Mouse (Mus musculus): ENCODE data around the gene Shroom4. TPM values are rescaled to one million over a fixed set of nuclear protein-coding genes. Genes with fewer than 3 reads are reported as not detected.
A peak's percentile ranks its signal among the peaks of the same experiment; 100 is the strongest.

Shroom4 gene
- polyA plus RNA-seq, 1 experiment from 2014 or later, result 4.4 TPM

GRCm38 (mm10) chrX:6577001-6577400, 177.3 kb downstream of the Shroom4 start:
- ATAC-seq (peak; percentile 94), DNase-seq (ENCODE audit: low spot score) (peak; percentile 58)
- Histone ChIP-seq H3K4me2 (replicated peaks; ENCODE audit: low read depth, low read length) (0 out of 2 replicates have a peak overlapping the region, but pooled peaks have one; percentile 2), H3K9ac (replicated peaks; ENCODE audit: low read depth) (no peak overlapping the region), H3K36me3 (ENCODE audit: insufficient read depth, low read length) (no peaks in the 10 kb centered on the region), H3K27me3 (replicated peaks; ENCODE audit: insufficient read depth, low read length) (no peaks in the 10 kb centered on the region), H3K4me1 (ENCODE audit: insufficient read depth, low read depth, low read length) (no peaks in the 10 kb centered on the region), H3K9me3 (ENCODE audit: low read length) (no peaks in the 10 kb centered on the region), H3K4me3 (ENCODE audit: low read depth, low read length) (peak overlapping the region; percentile 23), H3K27ac (ENCODE audit: low read length) (peak overlapping the region; percentile 69; the same call in 1 of the 2 replicates)
- 25% methylated on average over 7 of the region's 7 CpGs for WGBS
- no peak for TF ChIP-seq CTCF (IDR thresholded peaks at IDR 0.05)
- peak; percentile 61 for TF ChIP-seq EP300 (IDR thresholded peaks at IDR 0.05)

DNA sequence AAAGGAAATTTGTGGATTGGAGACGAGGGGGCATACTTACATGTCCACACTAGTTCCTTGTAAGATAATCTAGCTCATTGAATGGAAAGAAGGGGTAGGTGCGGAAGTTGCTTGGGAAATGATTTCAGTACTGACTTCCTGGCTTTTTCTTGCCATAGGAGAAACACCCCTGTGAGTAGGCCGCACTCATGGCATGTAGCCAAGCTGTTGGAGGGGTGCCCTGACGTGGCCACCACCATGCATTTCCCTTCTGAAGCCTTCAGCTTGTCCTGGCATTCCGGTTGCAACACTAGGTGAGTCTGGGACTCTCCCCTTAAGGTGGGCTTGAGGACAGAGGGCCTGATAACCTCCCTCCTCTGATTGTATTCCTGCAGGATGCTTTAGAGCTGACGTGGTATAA, 181.0 kb downstream of the Shroom4 start:
- no peaks in the 10 kb centered on the region for H3K36me3 ChIP-seq (ENCODE audit: insufficient read depth, low read length)
- no peaks in the 10 kb centered on the region for H3K27me3 ChIP-seq (replicated peaks; ENCODE audit: insufficient read depth, low read length)
- H3K4me1 ChIP-seq (ENCODE audit: insufficient read depth, low read depth, low read length), result no peaks in the 10 kb centered on the region
- no peaks in the 10 kb centered on the region for H3K9me3 ChIP-seq (ENCODE audit: low read length)
- 68% methylated on average over 6 of the region's 6 CpGs for WGBS
- DNase-seq (ENCODE audit: low spot score) (no peak), ATAC-seq (peak; percentile 17; the same call in 1 of the 2 replicates)
- no peak overlapping the region for H3K4me3 ChIP-seq (ENCODE audit: low read depth, low read length)
- no peak overlapping the region for H3K9ac ChIP-seq (replicated peaks; ENCODE audit: low read depth)
- no peak for TF ChIP-seq EP300 (IDR thresholded peaks at IDR 0.05)
- no peak for TF ChIP-seq CTCF (IDR thresholded peaks at IDR 0.05)
- no peak overlapping the region for H3K27ac ChIP-seq (ENCODE audit: low read length)
- H3K4me2 ChIP-seq (replicated peaks; ENCODE audit: low read depth, low read length), result no peak overlapping the region

DNA sequence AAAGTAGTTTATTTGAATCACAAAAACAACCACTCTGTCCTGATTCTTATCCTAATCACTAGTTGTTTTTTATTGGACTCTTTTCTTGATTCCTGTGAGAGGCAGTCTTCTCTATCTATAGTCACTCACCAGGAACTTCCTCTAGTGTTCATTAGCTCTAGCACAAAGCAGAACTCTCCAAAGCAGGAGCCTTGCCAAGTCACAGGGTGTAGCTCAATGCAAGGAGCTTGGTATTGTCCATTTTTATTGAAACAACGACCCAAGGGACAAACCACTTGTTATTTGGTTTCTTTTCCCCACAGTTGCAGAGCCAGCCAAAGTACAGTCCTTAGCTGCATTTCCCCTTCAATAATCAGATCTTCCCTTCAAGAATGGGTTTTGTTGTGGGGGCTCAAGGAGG, 181.5 kb downstream of the Shroom4 start:
- no peak for TF ChIP-seq CTCF (IDR thresholded peaks at IDR 0.05)
- TF ChIP-seq EP300 (IDR thresholded peaks at IDR 0.05), result no peak
- no peak overlapping the region for H3K4me3 ChIP-seq (ENCODE audit: low read depth, low read length)
- H3K9me3 ChIP-seq (ENCODE audit: low read length), result no peaks in the 10 kb centered on the region
- no peak for ATAC-seq
- no peak overlapping the region for H3K4me2 ChIP-seq (replicated peaks; ENCODE audit: low read depth, low read length)
- H3K9ac ChIP-seq (replicated peaks; ENCODE audit: low read depth), result no peak overlapping the region
- no peak for DNase-seq (ENCODE audit: low spot score)
- 48% methylated on average over 1 of the region's 1 CpGs for WGBS
- no peaks in the 10 kb centered on the region for H3K36me3 ChIP-seq (ENCODE audit: insufficient read depth, low read length)
- H3K4me1 ChIP-seq (ENCODE audit: insufficient read depth, low read depth, low read length), result no peaks in the 10 kb centered on the region
- no peaks in the 10 kb centered on the region for H3K27me3 ChIP-seq (replicated peaks; ENCODE audit: insufficient read depth, low read length)
- no peak overlapping the region for H3K27ac ChIP-seq (ENCODE audit: low read length)

GRCm38 (mm10) chrX:6582646-6583045, 183.0 kb downstream of the Shroom4 start:
- TF ChIP-seq EP300 (IDR thresholded peaks at IDR 0.05), result no peak
- TF ChIP-seq CTCF (IDR thresholded peaks at IDR 0.05), result no peak
- Histone ChIP-seq H3K4me1 (ENCODE audit: insufficient read depth, low read depth, low read length) (no peaks in the 10 kb centered on the region), H3K4me3 (ENCODE audit: low read depth, low read length) (no peak overlapping the region), H3K36me3 (ENCODE audit: insufficient read depth, low read length) (no peaks in the 10 kb centered on the region), H3K27me3 (replicated peaks; ENCODE audit: insufficient read depth, low read length) (no peaks in the 10 kb centered on the region), H3K9ac (replicated peaks; ENCODE audit: low read depth) (no peak overlapping the region), H3K4me2 (replicated peaks; ENCODE audit: low read depth, low read length) (no peak overlapping the region), H3K9me3 (ENCODE audit: low read length) (no peaks in the 10 kb centered on the region), H3K27ac (ENCODE audit: low read length) (no peak overlapping the region)
- DNase-seq (ENCODE audit: low spot score) (no peak), ATAC-seq (no peak)
- 89% methylated on average over 2 of the region's 2 CpGs for WGBS

- Histone ChIP-seq H3K4me3 (ENCODE audit: low read depth, low read length) (no peak overlapping the region), H3K36me3 (ENCODE audit: insufficient read depth, low read length) (no peaks in the 10 kb centered on the region), H3K9me3 (ENCODE audit: low read length) (no peaks in the 10 kb centered on the region), H3K4me1 (ENCODE audit: insufficient read depth, low read depth, low read length) (no peaks in the 10 kb centered on the region), H3K27ac (ENCODE audit: low read length) (no peak overlapping the region), H3K4me2 (replicated peaks; ENCODE audit: low read depth, low read length) (no peak overlapping the region), H3K27me3 (replicated peaks; ENCODE audit: insufficient read depth, low read length) (no peaks in the 10 kb centered on the region), H3K9ac (replicated peaks; ENCODE audit: low read depth) (no peak overlapping the region)
- 70% methylated on average over 3 of the region's 3 CpGs for WGBS
- DNase-seq (ENCODE audit: low spot score) (no peak), ATAC-seq (no peak)
- TF ChIP-seq CTCF (IDR thresholded peaks at IDR 0.05) (no peak), EP300 (IDR thresholded peaks at IDR 0.05) (no peak)
These were observed 194.5 kb downstream of the Shroom4 start for GRCm38 (mm10) chrX:6594183-6594582.

- Histone ChIP-seq H3K4me1 (ENCODE audit: insufficient read depth, low read depth, low read length) (no peaks in the 10 kb centered on the region), H3K4me2 (replicated peaks; ENCODE audit: low read depth, low read length) (no peak overlapping the region), H3K9me3 (ENCODE audit: low read length) (no peaks in the 10 kb centered on the region), H3K4me3 (ENCODE audit: low read depth, low read length) (no peak overlapping the region), H3K27me3 (replicated peaks; ENCODE audit: insufficient read depth, low read length) (no peaks in the 10 kb centered on the region), H3K9ac (replicated peaks; ENCODE audit: low read depth) (no peak overlapping the region), H3K36me3 (ENCODE audit: insufficient read depth, low read length) (no peaks in the 10 kb centered on the region), H3K27ac (ENCODE audit: low read length) (no peak overlapping the region)
- peak; percentile 64 for TF ChIP-seq CTCF (IDR thresholded peaks at IDR 0.05)
- TF ChIP-seq EP300 (IDR thresholded peaks at IDR 0.05), result no peak
- 2% methylated on average over 2 of the region's 2 CpGs for WGBS
- ATAC-seq, result no peak
- peak; percentile 19 for DNase-seq (ENCODE audit: low spot score)
These were observed 254.4 kb downstream of the Shroom4 start for GRCm38 (mm10) chrX:6654024-6654423.

DNA sequence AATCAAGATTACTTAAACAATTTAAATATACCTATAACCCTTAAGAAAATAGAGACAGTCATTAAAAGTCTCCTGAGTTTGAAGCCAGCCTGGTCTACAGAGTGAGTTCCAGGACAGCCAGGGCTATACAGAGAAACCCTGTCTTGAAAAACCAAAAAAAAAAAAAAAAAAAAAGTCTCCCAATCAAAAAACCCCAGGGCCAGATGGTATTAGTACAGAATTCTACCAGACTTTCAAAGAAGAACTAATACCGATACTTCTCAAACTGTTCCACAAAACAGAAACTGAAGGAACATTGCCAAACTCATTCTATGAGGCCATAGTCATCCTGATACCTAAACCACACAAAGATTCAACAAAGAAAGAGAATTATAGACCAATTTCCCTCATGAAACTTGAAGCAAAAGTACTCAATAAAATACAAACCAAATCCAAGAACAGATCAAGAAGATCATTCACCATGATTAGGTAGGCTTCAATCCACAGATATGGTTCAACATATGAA, 259.2 kb downstream of the Shroom4 start:
- 91% methylated on average over 1 of the region's 1 CpGs for WGBS
- Histone ChIP-seq H3K4me3 (ENCODE audit: low read depth, low read length) (no peak overlapping the region), H3K4me1 (ENCODE audit: insufficient read depth, low read depth, low read length) (no peaks in the 10 kb centered on the region), H3K9me3 (ENCODE audit: low read length) (no peaks in the 10 kb centered on the region), H3K27me3 (replicated peaks; ENCODE audit: insufficient read depth, low read length) (no peaks in the 10 kb centered on the region), H3K36me3 (ENCODE audit: insufficient read depth, low read length) (no peaks in the 10 kb centered on the region), H3K9ac (replicated peaks; ENCODE audit: low read depth) (no peak overlapping the region), H3K27ac (ENCODE audit: low read length) (no peak overlapping the region), H3K4me2 (replicated peaks; ENCODE audit: low read depth, low read length) (no peak overlapping the region)
- no peak for DNase-seq (ENCODE audit: low spot score)
- TF ChIP-seq CTCF (IDR thresholded peaks at IDR 0.05), result no peak
- TF ChIP-seq EP300 (IDR thresholded peaks at IDR 0.05), result no peak
- ATAC-seq, result no peak

Other genes with a start within 250 kb of the Shroom4 start
- gene Nudt10, start 226.8 kb upstream of the Shroom4 start, polyA plus RNA-seq (2015; fragmentation: Nextera tagmentation; extraction: Ambion mirVana), result 1.6 and 1.7 TPM in 2 replicates
- 0.07 and 0.08 TPM in 2 replicates for gene Bmp15, start 79.1 kb upstream of the Shroom4 start, polyA plus RNA-seq (2015; fragmentation: Nextera tagmentation; extraction: Ambion mirVana)